Mouse (Mus musculus) neutrophil, adult 5-6 weeks (primary cell): ENCODE results near the gene Hist1h2ab. TPM values are rescaled to one million over a fixed set of nuclear protein-coding genes. Genes with fewer than 3 reads are reported as not detected.
"Not testable (repeated sequence)": the region's sequence is repeated elsewhere in the genome, so short reads cannot be mapped to it uniquely, and the experiment has no call there.

Source experiments
- ATAC-seq: fragments of 151-379, 151-347 bp; 2 replicates; pipeline ENCODE4 v1.8.0; 2017; ENCODE audit warnings: mild to moderate bottlenecking, moderate TSS enrichment; ENCODE audit not compliant: insufficient number of reproducible peaks, poor library complexity, low FRiP score, severe bottlenecking; ENCODE audit errors: extremely low read depth
- total RNA-seq: library from RNA; stranded (forward); fragments of 200-1000 nt; gene quantifications from 2 replicates; pipeline ENCODE4 v1.2.3, GENCODE M21; 2017

The Hist1h2ab gene
- total RNA-seq = 24.9 and 28.2 TPM in 2 replicates

GRCm38 (mm10) chr13:23750839-23751477 is at the start of gene Hist1h2ab:
Gene Hist1h2ab, plus strand, starts transcription at chr13:23751126.
- peak; percentile 51; the same call in 1 of the 2 replicates for ATAC-seq

DNA sequence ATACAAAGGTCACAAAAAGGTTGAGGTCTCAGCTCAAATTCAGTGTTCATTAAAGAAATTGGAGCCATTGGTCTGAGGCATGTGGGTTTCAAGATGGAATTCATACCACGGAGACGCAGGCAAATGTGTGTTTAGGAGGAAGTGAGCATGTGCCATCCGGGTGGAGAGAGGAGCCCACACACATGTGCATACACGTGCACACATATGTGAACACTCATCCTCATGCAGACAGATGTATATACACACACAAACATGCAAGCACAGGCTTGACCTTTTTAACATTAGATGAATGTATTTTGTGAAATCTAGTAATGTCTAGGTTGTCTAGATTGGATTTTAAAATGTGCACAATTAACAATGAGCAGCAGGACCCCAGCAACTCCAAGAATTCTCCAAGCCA is 48.7 kb upstream of the Hist1h2ab start:
- no peak for ATAC-seq

DNA sequence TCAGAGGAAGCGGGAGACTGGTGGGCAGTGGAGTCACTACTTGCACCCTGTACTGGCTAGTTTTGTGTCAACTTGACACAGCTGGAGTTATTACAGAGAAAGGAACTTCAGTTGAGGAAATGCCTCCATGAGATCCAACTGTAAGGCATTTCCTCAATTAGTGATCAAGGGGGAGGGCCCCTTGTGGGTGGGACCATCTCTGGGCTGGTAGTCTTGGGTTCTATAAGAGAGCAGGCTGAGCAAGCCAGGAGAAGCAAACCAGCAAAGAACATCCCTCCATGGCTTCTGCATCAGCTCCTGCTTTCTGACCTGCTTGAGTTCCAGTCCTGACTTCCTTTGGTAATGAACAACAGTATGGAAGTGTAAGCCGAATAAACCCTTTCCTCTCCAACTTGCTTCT is 48.1 kb upstream of the Hist1h2ab start:
- ATAC-seq = not testable (repeated sequence)

- ATAC-seq = no peak
These were observed 45.1 kb upstream of the Hist1h2ab start for GRCm38 (mm10) chr13:23705751-23706356.

GRCm38 (mm10) chr13:23706771-23707170 is 44.2 kb upstream of the Hist1h2ab start:
- ATAC-seq = no peak

DNA sequence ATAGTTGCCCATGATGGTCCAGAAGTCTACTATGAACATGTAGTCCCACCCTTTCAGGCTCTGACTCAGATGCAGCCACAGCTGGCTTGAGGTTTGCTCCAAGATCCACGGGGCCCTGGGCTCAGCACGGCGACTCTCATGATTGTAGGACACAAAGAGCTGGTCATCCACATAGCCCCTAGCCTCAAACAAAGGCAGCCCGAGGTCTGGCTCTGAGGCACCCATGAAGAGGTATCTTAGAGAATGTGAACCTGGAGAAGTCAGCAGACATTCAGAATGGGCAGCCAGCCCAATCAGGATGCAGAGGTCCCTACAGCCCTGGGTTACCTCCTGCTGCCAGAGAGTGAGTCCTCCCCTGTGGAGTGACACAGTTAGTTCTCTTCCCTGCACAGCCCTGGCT is 42.9 kb upstream of the Hist1h2ab start:
- ATAC-seq = no peak

GRCm38 (mm10) chr13:23708654-23709053 is 42.3 kb upstream of the Hist1h2ab start:
- no peak for ATAC-seq

DNA sequence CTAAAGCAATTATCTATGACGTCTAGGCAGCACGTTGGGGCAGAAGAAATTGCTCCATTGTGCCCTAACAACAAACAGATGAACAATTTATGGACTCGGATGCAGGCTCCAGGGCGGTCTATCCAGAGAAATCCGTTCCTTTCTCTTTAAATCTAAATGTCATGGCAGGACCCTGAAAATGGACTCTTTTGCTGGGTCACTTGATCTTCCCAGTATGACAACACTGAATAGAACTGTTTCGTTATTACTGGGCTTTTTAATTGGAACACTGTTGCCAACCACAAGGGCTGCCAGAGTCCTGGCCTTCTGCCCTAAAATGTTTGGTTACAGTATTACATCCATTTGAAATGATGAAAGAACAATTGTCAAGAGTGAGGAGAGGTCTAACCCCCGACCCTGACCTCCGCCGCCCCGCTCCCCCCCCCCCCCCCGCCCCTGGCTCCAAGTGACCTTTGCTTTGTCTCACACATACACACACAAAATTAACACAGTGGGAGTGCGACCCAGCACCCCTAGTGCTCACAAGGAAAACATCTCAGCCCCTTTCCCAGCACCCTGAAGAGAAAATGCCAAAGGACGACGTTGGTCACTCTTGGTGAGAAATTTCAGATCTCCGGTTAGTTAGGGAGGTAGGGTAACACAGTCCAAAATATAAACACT is 41.1 kb upstream of the Hist1h2ab start:
- ATAC-seq = peak; percentile 9; the same call in 1 of the 2 replicates

GRCm38 (mm10) chr13:23710374-23711089 is 40.4 kb upstream of the Hist1h2ab start, which contains the start of gene Hfe:
Gene Hfe, minus strand, starts transcription at chr13:23710854.
- ATAC-seq = peak; percentile 75

- no peak for ATAC-seq
These were observed 34.5 kb upstream of the Hist1h2ab start for GRCm38 (mm10) chr13:23716261-23717042.

- ATAC-seq = no peak
These were observed 33.8 kb upstream of the Hist1h2ab start for GRCm38 (mm10) chr13:23717176-23717575.

DNA sequence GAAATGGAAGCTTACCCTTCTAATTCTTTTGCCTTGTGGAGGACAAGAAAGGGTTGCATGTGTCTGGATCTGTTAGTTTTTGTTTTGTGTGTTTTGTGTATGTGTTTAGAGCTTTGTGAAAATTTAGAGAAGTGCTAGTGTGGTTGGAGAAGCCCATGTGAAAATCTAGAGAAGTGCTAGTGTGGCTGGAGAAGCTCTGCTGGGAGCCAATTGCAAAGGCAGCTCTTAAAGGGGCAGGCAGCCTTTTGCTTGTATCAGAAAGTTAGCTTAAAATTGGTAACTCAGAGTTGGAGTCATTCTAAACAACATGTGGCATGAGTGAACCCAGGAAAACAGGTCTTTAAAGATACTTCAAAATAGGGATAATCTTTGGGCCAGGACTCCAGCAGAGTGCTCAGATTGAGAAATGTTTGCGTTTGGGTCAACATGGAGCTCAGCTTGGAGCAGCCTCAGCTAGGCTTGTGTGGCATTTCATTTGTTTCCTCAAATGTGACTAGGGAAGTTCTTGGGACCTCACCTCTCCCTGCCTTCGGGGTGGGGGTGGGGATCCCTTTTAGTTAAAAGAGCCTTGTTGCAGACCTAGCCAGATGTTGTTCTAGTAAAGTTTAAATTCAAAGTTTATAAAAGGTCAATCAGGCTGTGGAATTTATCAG is 33.2 kb upstream of the Hist1h2ab start:
- not testable (repeated sequence) for ATAC-seq

DNA sequence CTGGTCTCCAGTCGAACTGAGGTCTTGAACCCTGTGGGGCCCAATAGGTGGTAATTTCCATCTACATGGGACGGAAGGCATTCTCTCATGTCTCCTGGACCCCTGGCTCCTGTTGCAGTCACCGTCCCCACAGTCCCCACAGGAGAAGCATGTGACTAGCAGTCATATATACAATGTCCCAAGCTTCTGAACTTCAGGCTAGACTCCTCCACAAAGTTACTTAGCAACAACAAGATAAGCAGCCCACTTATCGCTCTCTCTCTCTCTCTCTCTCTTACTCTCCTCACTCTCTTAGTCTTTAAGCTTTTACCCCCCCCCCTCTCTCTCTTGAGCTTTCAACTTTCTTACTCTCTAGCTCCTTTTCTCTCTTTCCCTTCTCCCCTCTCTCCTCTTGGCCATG is 26.7 kb upstream of the Hist1h2ab start:
- ATAC-seq = no peak

DNA sequence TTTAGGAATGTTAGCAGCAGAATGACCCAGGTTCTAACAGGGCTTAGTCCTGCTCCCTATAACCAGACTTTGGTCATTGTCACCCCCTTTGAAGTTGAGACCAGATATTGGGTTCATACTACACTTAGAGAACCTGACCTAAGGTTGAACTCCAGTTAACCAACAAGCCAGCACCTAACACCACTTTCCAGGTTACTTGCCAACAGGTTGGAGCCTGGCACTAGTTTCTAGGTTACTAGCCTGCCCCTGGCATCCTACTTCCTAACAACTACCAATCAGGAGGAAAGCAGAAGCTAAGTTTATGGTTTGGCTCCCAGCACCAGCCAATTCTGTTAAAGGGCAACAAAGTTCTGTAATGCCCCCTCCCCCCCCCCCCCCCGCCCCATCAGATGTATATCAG is 25.7 kb upstream of the Hist1h2ab start:
- ATAC-seq = no peak

- no peak for ATAC-seq
These were observed 22.3 kb upstream of the Hist1h2ab start for GRCm38 (mm10) chr13:23728472-23729191.

- ATAC-seq = no peak
These were observed 21.8 kb upstream of the Hist1h2ab start for GRCm38 (mm10) chr13:23729192-23729525.

DNA sequence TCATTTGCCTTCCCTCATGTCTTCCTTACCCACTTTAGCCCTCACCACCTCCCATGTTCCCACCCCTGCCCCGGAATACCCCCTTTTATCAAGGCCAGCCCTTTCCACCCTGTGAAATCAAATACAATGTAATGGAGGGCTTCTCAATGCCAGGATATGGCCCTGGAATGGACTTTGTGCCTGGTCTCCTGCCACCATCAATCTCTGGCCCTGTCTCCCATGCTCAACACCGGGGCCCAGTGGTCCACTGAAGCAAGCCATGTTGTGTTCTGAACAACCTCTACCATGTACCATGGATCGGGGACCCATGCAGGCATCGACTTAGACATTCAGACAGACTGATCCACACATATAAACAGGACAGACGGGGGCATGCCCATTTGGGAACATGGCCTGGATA is 21.2 kb upstream of the Hist1h2ab start:
- no peak for ATAC-seq

DNA sequence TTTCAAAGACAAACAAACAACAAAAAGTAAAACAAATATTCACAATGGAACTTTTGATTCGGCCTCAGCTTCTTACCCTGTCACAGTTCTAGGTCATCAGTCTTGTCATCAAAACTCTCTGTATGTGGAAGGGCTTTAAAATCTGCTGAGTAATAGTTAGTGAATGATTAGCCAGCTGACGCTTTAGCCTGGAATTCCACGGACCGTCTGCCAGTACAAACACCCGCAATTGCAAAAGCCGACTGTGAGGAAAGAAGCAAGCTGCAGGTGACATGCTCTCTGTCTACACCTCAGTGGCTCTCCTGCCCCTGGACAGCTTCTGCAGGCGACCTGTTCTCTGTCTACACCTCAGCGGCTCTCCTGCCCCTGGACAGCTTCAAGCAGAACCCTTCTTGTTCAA is 20.4 kb upstream of the Hist1h2ab start:
- ATAC-seq = no peak
